Mouse (Mus musculus): Measurements from ENCODE around the gene Jph2. TPM values are rescaled to one million over a fixed set of nuclear protein-coding genes. Genes with fewer than 3 reads are reported as not detected.
A peak's percentile ranks its signal among the peaks of the same experiment; 100 is the strongest.

Jph2 gene
- polyA plus RNA-seq, 1 experiment from 2014 or later = 41.0 TPM

DNA sequence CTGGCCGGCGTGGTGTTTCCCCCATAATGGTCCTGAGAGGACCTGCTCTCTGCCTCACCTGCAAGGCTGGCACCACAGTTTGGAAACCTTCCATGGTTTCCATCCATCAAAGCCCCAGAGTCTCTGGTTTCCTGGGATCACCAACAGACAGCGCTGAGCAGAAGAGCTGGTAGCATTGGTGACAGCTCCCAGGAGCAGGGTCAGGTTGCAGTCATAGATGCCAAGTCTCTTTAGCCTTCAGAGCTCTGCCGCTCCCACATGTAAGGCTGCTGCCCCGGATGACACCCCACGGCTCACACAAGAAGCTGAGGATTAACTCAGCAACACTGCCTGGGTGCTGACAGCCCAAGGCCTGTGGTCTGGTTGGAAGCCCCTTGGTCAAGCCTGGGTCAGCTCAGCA lies 12.7 kb downstream of the Jph2 start:
- Histone ChIP-seq H3K4me2 (peak overlapping the region; percentile 45), H3K27ac (peak overlapping the region; percentile 74), H3K27me3 (no peaks in the 10 kb centered on the region), H3K9ac (0 out of 2 replicates have a peak overlapping the region, but pooled peaks have one; percentile 4), H3K4me3 (no peak overlapping the region), H3K9me3 (replicated peaks) (no peaks in the 10 kb centered on the region), H3K36me3 (peaks cover 16% of the 10 kb centered on the region), H3K4me1 (replicated peaks) (peaks cover 73% of the 10 kb centered on the region)
- ATAC-seq (replicated peaks; ENCODE audit: insufficient number of reproducible peaks, insufficient read depth, low FRiP score, low read depth) = no peak
- WGBS = 49% methylated on average over 6 of the region's 6 CpGs

DNA sequence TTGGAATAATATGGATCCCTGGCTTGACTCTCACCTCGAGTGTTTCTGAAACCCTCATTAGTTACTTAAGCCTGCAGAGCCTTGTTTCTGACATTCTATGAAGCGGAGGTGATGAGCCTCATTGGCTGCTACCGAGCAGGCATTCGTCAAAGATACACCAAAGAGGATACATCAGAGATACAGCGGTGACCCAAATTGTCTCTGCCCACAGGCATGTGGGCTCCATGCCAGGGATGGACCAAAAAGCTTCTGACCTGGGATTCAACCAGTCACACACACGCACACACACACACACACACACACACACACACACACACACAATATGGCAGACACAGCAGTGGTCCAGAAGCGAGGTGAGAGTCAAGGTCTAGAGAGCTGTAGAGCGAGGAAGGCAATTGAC lies 16.5 kb downstream of the Jph2 start:
- 0 out of 2 replicates have a peak overlapping the region, but pooled peaks have one; percentile 36 for H3K9ac ChIP-seq

GRCm38 (mm10) chr2:163379366-163379765 lies 18.4 kb downstream of the Jph2 start:
- 28% methylated on average over 5 of the region's 5 CpGs for WGBS
- peaks cover 21% of the 10 kb centered on the region; the same call in 1 of the 2 replicates for H3K36me3 ChIP-seq
- H3K4me1 ChIP-seq (replicated peaks) = peaks cover 87% of the 10 kb centered on the region
- peak overlapping the region; percentile 94 for H3K27ac ChIP-seq
- H3K27me3 ChIP-seq = peaks cover 16% of the 10 kb centered on the region; the same call in 1 of the 2 replicates
- H3K4me2 ChIP-seq = peak overlapping the region; percentile 51
- H3K9ac ChIP-seq = peak overlapping the region; percentile 45
- peak overlapping the region; percentile 17; the same call in 1 of the 2 replicates for H3K4me3 ChIP-seq
- ATAC-seq (replicated peaks; ENCODE audit: insufficient number of reproducible peaks, insufficient read depth, low FRiP score, low read depth) = peak; percentile 57; the same call in 1 of the 2 replicates
- no peaks in the 10 kb centered on the region for H3K9me3 ChIP-seq (replicated peaks)

More for the DNA sequence above, 16.5 kb downstream of the Jph2 start:
- peaks cover 5% of the 10 kb centered on the region; the same call in 1 of the 2 replicates for H3K27me3 ChIP-seq
- ATAC-seq (replicated peaks; ENCODE audit: insufficient number of reproducible peaks, insufficient read depth, low FRiP score, low read depth) = no peak
- peaks cover 87% of the 10 kb centered on the region for H3K4me1 ChIP-seq (replicated peaks)
- WGBS = 70% methylated on average over 8 of the region's 8 CpGs
- H3K9me3 ChIP-seq (replicated peaks) = no peaks in the 10 kb centered on the region
- H3K4me2 ChIP-seq = no peak overlapping the region
- no peak overlapping the region for H3K4me3 ChIP-seq
- peaks cover 10% of the 10 kb centered on the region; the same call in 1 of the 2 replicates for H3K36me3 ChIP-seq
- H3K27ac ChIP-seq = peak overlapping the region; percentile 67

GRCm38 (mm10) chr2:163376082-163376481 lies 21.7 kb downstream of the Jph2 start:
- peaks cover 22% of the 10 kb centered on the region; the same call in 1 of the 2 replicates for H3K36me3 ChIP-seq
- H3K4me2 ChIP-seq = 0 out of 2 replicates have a peak overlapping the region, but pooled peaks have one; percentile 46
- H3K4me1 ChIP-seq (replicated peaks) = peaks cover 71% of the 10 kb centered on the region
- ATAC-seq (replicated peaks; ENCODE audit: insufficient number of reproducible peaks, insufficient read depth, low FRiP score, low read depth) = no peak
- H3K27ac ChIP-seq = peak overlapping the region; percentile 63
- H3K27me3 ChIP-seq = peaks cover 16% of the 10 kb centered on the region; the same call in 1 of the 2 replicates
- 39% methylated on average over 33 of the region's 33 CpGs for WGBS
- no peak overlapping the region for H3K4me3 ChIP-seq
- no peaks in the 10 kb centered on the region for H3K9me3 ChIP-seq (replicated peaks)
- peak overlapping the region; percentile 3 for H3K9ac ChIP-seq

DNA sequence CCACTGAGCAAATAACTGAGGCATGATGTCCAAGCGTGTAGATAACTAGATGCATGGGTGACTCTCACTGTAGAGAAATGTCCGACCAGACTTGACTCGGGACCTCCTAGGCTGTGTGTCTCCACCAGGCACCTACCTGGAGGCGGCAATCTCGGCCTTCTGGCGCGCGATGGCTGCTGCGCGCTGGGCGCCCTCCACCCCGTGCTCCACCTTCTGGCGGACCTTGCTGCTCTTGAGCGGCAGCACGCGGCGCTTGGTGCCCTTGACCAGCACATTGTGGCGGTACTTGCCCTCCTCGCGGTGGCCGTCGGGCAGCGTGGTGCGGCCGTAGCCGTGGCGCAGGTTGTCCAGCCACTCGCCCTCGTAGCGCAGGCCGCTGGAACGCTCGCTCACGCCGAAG lies 22.3 kb downstream of the Jph2 start:
- 53% methylated on average over 35 of the region's 35 CpGs for WGBS
- Histone ChIP-seq H3K4me2 (0 out of 2 replicates have a peak overlapping the region, but pooled peaks have one; percentile 46), H3K36me3 (peaks cover 22% of the 10 kb centered on the region; the same call in 1 of the 2 replicates), H3K9me3 (replicated peaks) (no peaks in the 10 kb centered on the region), H3K4me3 (no peak overlapping the region), H3K27me3 (peaks cover 16% of the 10 kb centered on the region; the same call in 1 of the 2 replicates), H3K27ac (peak overlapping the region; percentile 63; the same call in 1 of the 2 replicates), H3K9ac (no peak overlapping the region; the same call in 1 of the 2 replicates), H3K4me1 (replicated peaks) (peaks cover 73% of the 10 kb centered on the region)
- ATAC-seq (replicated peaks; ENCODE audit: insufficient number of reproducible peaks, insufficient read depth, low FRiP score, low read depth) = no peak

- peaks cover 73% of the 10 kb centered on the region for H3K4me1 ChIP-seq (replicated peaks)
- ATAC-seq (replicated peaks; ENCODE audit: insufficient number of reproducible peaks, insufficient read depth, low FRiP score, low read depth) = no peak
- no peak overlapping the region for H3K27ac ChIP-seq
- H3K9me3 ChIP-seq (replicated peaks) = no peaks in the 10 kb centered on the region
- no peak overlapping the region for H3K4me3 ChIP-seq
- 90% methylated on average over 1 of the region's 1 CpGs for WGBS
- H3K27me3 ChIP-seq = peaks cover 16% of the 10 kb centered on the region; the same call in 1 of the 2 replicates
- H3K4me2 ChIP-seq = no peak overlapping the region
- H3K9ac ChIP-seq = no peak overlapping the region
- H3K36me3 ChIP-seq = peaks cover 26% of the 10 kb centered on the region; the same call in 1 of the 2 replicates
These were observed 25.2 kb downstream of the Jph2 start for GRCm38 (mm10) chr2:163372627-163373026.

GRCm38 (mm10) chr2:163370175-163370574 lies 27.6 kb downstream of the Jph2 start:
- Histone ChIP-seq H3K4me3 (no peak overlapping the region), H3K4me1 (replicated peaks) (peaks cover 56% of the 10 kb centered on the region), H3K27me3 (0 out of 2 replicates have a peak, but pooled peaks cover under 1% of the 10 kb centered on the region), H3K4me2 (no peak overlapping the region), H3K36me3 (peaks cover 18% of the 10 kb centered on the region; the same call in 1 of the 2 replicates), H3K9me3 (replicated peaks) (no peaks in the 10 kb centered on the region), H3K27ac (peak overlapping the region; percentile 70), H3K9ac (0 out of 2 replicates have a peak overlapping the region, but pooled peaks have one; percentile 6)
- WGBS = 41% methylated on average over 4 of the region's 4 CpGs
- no peak for ATAC-seq (replicated peaks; ENCODE audit: insufficient number of reproducible peaks, insufficient read depth, low FRiP score, low read depth)

- WGBS = 35% methylated on average over 18 of the region's 18 CpGs
- H3K9ac ChIP-seq = peak overlapping the region; percentile 48
- ATAC-seq (replicated peaks; ENCODE audit: insufficient number of reproducible peaks, insufficient read depth, low FRiP score, low read depth) = no peak
- peaks cover 71% of the 10 kb centered on the region for H3K4me1 ChIP-seq (replicated peaks)
- H3K27ac ChIP-seq = peak overlapping the region; percentile 97
- H3K27me3 ChIP-seq = no peaks in the 10 kb centered on the region
- no peaks in the 10 kb centered on the region for H3K9me3 ChIP-seq (replicated peaks)
- peaks cover 12% of the 10 kb centered on the region; the same call in 1 of the 2 replicates for H3K36me3 ChIP-seq
- H3K4me3 ChIP-seq = no peak overlapping the region
- H3K4me2 ChIP-seq = peak overlapping the region; percentile 15; the same call in 1 of the 2 replicates
These were observed 32.8 kb downstream of the Jph2 start for GRCm38 (mm10) chr2:163364785-163365541.

DNA sequence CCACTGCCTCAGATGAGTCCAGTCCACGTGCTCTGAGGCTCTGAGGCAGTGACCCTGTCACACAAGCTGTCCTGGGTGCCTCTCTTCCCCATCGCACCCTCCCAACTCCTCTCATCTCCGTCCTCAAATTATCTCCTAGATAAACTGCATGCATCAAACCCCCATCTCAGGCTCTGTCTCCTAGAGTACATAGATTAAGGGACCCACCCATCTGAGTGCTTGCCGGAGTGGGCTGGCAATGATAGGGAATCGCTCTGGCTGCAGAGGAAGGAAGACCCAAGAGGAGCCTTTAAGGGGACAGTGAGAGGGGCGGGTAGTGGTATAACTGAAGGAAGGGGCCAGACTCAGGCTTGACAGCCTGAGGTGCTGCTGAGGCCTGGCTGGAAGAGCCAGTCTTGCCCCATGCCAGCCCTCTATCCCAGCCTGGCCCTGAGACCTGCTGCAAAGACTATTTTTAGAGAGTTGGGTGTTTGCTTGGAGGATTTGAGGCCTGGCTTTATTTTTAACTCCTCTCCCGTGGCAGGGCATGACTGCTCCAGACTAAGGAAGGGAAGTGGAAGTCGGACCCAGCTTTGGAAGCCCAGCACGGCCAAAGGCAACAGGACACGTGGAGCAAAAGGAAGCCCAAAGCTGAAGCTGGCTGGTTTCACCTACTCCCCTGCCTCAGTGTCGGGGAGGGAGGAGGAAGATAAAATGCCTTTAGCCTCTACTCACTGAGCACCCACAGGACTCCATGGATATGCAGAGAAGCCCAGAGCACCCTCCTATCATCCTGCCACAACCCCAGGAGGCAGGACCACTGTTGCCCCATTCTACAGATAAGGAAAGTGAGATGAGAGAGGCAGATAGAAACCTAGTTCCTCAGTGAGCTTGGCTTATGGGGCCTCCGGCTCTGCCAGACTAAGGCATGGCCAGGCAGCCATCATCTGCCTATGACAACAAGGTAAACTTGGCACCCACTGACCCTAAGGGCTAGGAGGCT lies 34.6 kb downstream of the Jph2 start:
- H3K4me1 ChIP-seq (replicated peaks) = peaks cover 78% of the 10 kb centered on the region
- H3K9me3 ChIP-seq (replicated peaks) = no peaks in the 10 kb centered on the region
- no peaks in the 10 kb centered on the region for H3K27me3 ChIP-seq
- WGBS = 22% methylated on average over 12 of the region's 12 CpGs
- H3K4me3 ChIP-seq = peak overlapping the region; percentile 16
- peak; percentile 80 for ATAC-seq (replicated peaks; ENCODE audit: insufficient number of reproducible peaks, insufficient read depth, low FRiP score, low read depth)
- H3K27ac ChIP-seq = peak overlapping the region; percentile 97
- peaks cover 6% of the 10 kb centered on the region; the same call in 1 of the 2 replicates for H3K36me3 ChIP-seq
- H3K9ac ChIP-seq = peak overlapping the region; percentile 48
- peak overlapping the region; percentile 50 for H3K4me2 ChIP-seq

GRCm38 (mm10) chr2:163360858-163361623 lies 36.8 kb downstream of the Jph2 start:
- no peaks in the 10 kb centered on the region for H3K9me3 ChIP-seq (replicated peaks)
- no peak for ATAC-seq (replicated peaks; ENCODE audit: insufficient number of reproducible peaks, insufficient read depth, low FRiP score, low read depth)
- H3K4me2 ChIP-seq = no peak overlapping the region
- 0 out of 2 replicates have a peak overlapping the region, but pooled peaks have one; percentile 5 for H3K9ac ChIP-seq
- H3K4me3 ChIP-seq = no peak overlapping the region
- peaks cover 6% of the 10 kb centered on the region; the same call in 1 of the 2 replicates for H3K36me3 ChIP-seq
- peaks cover 84% of the 10 kb centered on the region for H3K4me1 ChIP-seq (replicated peaks)
- WGBS = 55% methylated on average over 16 of the region's 16 CpGs
- peak overlapping the region; percentile 97 for H3K27ac ChIP-seq
- no peaks in the 10 kb centered on the region for H3K27me3 ChIP-seq

All from heart, embryonic 15.5 days (tissue).